Mouse (Mus musculus): ENCODE measurements around the gene 9130213A22Rik.

Gene 9130213A22Rik

DNA sequence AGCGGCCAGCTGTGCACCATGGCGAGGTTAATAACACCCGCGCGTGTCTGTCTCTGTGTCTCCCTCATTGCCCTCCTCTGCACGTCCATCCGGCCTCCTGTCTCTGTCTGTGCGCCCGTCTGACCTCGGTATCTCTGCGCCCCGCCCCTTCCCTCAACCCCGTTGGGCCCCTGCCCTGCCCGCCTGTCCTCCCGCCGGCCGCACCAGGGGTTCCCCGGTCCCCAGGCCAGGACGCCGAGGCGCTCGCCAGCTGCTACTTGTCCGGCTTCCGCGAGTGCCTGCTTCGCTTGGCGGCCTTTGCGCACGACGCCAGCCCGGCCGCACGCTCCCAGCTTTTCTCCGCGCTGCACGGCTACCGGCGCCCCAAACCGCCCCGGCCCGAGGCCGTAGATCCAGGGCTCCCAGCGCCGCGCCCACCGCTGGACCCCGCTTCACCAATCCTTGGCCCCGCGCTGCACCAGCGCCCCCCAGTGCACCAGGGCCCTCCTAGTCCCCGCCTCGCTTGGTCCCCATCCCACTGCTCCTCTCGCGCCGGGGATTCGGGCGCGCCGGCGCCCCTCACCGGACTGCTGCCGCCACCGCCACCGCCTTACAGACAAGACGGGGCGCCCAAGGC, at the start of gene 9130213A22Rik:
9130213A22Rik (minus strand) TSS at position 254 of the 616 bp plus-strand sequence.
- peak; percentile 47 for DNase-seq (ENCODE audit: extremely low read depth, low read depth)

DNA sequence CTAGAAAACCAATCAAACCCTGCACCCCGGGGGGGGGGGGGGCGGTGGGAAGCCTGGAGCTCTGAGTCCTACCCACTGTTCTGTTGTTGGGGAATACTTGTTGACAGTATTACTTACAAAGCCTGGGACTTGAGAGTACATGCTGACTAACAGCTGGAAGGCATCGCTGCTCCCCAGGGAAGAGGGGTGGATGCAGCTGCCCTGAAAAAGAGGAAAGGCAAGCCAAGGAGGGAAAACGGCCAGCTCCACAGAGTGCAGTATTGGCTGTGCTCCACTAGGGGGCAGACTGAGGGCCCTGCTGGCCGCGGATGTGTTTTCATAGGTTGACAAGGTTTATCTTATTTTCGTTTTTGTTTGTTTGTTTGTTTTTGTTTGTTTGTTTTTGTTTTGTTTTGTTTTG, 49.2 kb upstream of the 9130213A22Rik start:
- DNase-seq (ENCODE audit: extremely low read depth, low read depth) = no peak

GRCm38 (mm10) chr11:69169313-69169712, 46.9 kb upstream of the 9130213A22Rik start:
- DNase-seq (ENCODE audit: extremely low read depth, low read depth) = no peak

- no peak for DNase-seq (ENCODE audit: extremely low read depth, low read depth)
Measured at GRCm38 (mm10) chr11:69156800-69157199, 34.4 kb upstream of the 9130213A22Rik start, which contains the start of gene Alox12b. Gene Alox12b (plus strand): TSS chr11:69156989.

DNA sequence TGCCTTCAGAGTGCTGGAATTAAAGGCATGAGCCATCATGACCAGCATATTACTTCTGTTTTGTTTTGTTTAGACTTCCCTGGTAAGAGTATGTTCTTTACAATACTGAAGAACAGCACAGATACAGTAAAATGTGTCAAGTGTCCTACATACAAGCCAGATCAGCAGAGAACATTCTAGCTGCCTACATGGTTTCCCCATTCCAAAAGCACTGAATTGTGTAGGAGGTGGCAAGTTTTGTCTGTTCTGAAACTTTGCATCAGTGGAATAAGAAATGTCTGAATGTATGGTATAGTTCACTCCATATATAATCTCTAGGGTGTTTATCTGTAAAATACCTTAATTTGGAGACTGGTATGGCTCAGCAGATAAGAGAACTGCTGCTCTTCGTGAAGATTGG, 33.0 kb upstream of the 9130213A22Rik start:
- no peak for DNase-seq (ENCODE audit: extremely low read depth, low read depth)

DNA sequence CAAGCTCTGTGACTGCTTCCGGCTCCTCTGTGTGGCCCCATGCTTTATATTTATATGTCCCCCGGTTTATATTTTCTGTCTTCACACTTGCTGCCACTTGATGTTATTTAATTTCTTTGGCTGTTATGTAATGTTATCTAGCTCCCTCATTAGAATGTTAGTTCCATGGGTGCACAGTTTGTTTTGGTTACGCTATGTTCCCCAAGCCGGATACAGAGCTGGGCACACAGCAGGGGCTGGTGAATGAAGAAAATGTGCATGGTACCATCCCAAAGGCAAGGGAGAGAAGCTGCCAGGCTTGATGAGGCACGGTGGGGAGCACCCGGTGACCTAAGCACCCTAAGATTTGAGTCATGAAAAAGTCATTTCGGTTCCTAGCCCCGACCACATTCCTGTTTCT, 31.4 kb upstream of the 9130213A22Rik start:
- DNase-seq (ENCODE audit: extremely low read depth, low read depth) = no peak

GRCm38 (mm10) chr11:69151004-69151403, 28.6 kb upstream of the 9130213A22Rik start:
- DNase-seq (ENCODE audit: extremely low read depth, low read depth) = no peak

DNA sequence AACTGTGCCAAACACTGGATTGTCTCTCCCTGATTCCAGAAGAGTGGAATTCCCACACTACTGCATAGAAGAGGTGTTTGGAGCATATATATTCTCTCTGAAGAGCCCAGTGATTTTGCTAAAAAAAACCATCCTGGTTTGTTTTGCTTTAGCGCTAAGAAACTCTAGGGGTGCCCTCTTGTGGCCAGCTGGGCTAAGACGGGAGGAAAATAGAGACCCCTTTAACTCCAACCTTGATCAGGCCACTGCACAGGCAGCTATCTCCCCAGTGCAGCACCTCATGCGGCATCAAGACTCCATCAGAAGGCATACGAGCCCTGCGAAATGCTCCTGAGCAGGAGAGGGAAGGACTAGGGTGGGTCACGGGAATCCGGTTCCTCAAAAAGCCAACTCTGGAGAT, 28.1 kb upstream of the 9130213A22Rik start:
- peak; percentile 36 for DNase-seq (ENCODE audit: extremely low read depth, low read depth)

GRCm38 (mm10) chr11:69149728-69150127, 27.3 kb upstream of the 9130213A22Rik start:
- no peak for DNase-seq (ENCODE audit: extremely low read depth, low read depth)

GRCm38 (mm10) chr11:69148451-69148960, 26.1 kb upstream of the 9130213A22Rik start:
- DNase-seq (ENCODE audit: extremely low read depth, low read depth) = no peak

DNA sequence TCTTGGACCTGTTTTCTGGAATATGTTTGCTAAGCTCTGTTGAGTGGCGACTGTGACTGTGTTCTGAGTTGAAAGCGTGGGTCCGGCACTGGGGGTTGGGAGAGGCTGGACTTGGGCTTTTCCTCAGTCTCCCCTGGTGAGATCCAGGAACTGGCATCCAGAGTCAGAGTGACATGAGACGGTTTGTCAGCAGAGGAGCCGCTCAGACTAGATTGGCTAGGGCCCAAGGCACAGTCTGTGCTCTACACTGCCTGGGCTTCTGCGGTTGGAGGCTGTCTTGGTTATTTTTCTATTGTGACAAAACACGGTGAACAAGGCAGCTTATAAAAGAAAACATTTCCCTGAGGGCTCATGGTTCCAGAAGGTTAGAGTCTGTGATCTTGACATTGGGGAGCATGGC, 25.2 kb upstream of the 9130213A22Rik start:
- no peak for DNase-seq (ENCODE audit: extremely low read depth, low read depth)

DNA sequence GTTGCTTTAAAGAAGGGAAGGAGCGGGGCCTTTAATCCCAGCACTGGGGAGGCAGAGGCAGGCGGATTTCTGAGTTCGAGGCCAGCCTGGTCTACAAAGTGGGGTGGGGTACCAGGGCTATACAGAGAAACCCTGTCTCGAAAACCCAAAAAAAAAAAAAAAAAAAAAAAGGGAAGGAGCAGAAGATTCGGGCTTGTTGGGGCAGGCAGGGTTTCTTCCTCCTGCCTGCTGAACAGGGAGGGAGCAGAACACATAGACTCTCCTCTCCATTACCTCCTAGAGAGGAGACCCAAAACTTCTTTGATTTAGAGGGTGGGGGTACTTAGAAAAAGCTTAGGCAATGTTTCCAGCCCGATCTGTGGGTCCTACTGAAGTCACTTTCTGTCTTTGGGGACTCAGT, 13.0 kb upstream of the 9130213A22Rik start:
- DNase-seq (ENCODE audit: extremely low read depth, low read depth) = no peak

GRCm38 (mm10) chr11:69134622-69134968, 12.2 kb upstream of the 9130213A22Rik start:
- DNase-seq (ENCODE audit: extremely low read depth, low read depth) = no peak

DNA sequence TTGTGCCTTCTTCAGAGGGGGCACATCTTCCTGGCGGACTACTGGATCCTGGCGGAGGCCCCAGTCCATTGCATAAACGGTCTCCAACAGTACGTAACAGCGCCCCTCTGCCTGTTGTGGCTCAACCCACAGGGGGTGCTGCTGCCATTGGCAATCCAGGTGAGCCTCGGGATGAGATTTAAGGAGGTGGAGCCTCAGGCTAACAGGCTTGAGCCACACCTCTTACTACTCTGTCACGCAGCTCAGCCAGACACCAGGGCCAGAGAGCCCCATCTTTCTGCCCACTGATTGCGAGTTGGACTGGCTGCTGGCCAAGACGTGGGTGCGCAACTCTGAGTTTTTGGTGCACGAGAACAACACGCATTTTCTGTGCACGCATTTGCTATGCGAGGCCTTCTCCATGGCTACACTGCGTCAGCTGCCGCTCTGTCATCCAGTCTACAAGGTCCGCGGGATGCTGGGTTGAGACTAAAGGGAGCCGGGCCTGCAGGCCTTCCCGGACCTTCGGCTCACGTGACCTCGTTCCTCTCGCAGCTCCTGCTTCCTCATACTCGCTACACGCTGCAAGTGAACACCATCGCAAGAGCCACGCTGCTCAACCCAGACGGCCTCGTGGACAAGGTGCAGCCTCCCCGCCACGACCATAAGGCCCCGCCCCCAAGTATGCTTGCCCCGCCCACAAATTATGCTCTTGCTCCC, 11.7 kb upstream of the 9130213A22Rik start:
- peak; percentile 47 for DNase-seq (ENCODE audit: extremely low read depth, low read depth)

DNA sequence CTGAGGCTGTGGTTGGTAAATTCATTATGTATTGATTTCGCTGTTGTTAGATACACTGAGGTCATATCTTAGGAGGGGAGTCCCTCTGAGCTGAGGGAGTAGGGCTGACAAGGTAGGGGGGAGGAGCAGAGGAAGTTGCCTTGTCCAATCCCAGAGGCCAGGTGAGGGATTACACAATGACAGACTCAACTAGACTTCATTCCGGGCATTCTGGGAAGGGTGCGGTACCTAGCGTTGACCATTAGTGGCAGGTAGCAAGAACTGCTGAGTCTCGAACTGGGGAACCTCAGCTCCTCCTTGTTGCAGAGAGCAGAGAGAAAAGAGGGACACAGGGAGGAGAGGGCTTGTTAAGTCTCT, 11.2 kb upstream of the 9130213A22Rik start:
- no peak for DNase-seq (ENCODE audit: extremely low read depth, low read depth)

DNA sequence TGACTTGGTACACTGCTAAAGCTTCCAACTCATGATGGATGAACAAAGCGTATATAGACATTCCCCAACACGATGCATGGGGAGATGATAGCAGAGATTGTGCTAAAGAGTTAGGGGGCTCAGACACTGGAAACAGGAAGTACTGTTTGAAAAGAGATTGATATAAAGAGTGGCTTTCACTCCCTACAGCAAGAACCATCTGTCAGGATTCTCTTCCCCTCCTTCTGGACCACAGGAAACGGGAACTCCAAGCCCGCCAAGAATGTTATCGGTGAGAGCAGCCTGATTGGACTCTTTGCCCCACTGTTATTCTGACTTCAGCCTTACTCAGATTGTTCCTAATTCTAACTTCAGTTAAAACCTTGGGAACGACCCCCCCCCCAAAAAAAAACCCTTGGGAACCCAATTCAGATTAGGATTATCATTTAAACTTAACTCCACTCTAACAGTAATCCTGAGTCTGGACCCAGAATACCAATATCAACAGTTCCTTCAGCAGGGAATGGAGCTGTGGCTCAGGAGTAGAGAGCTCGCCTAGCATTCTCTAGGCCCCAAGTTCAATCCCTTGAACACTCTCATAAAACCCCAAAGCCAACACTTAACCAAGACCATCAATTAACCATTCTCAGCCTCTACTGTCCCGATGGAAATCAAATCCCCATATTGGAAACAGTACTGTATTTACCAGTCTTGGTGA, 6.2 kb upstream of the 9130213A22Rik start:
- no peak for DNase-seq (ENCODE audit: extremely low read depth, low read depth)

DNA sequence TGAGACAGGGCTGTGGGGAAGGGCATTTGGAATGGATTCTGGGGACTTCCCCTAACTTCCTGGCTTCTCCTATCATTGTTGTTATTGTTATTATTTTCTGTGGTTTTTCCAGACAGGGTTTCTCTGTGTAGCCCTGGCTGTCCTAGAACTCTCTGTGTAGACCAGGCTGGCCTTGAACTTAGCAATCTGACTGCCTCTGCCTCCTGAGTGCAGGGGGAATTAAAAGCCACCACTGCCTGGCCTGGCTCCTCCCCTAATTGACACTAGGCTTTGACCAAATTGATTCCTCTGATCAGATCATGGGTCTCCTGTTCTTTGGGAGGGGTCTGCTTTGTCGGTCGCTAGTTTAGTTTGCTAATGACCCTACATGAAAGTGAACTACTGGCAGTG, 4.3 kb upstream of the 9130213A22Rik start:
- no peak for DNase-seq (ENCODE audit: extremely low read depth, low read depth)

GRCm38 (mm10) chr11:69125919-69126705, 3.7 kb upstream of the 9130213A22Rik start:
- DNase-seq (ENCODE audit: extremely low read depth, low read depth) = no peak

- no peak for DNase-seq (ENCODE audit: extremely low read depth, low read depth)
Measured at GRCm38 (mm10) chr11:69125852-69125918, 3.3 kb upstream of the 9130213A22Rik start, which contains the start of gene Aloxe3. Gene Aloxe3 (plus strand): TSS chr11:69125896.

- peak; percentile 94 for DNase-seq (ENCODE audit: extremely low read depth, low read depth)
Measured at GRCm38 (mm10) chr11:69125041-69125851, 2.9 kb upstream of the 9130213A22Rik start.

GRCm38 (mm10) chr11:69124498-69124847, 2.1 kb upstream of the 9130213A22Rik start:
- DNase-seq (ENCODE audit: extremely low read depth, low read depth) = no peak
